Mouse (Mus musculus): ENCODE measurements at regions not wholly inside any gene's neighbourhood (a gene's known extent, or its start where the extent isn't known, plus 50 kb on each side); places are given as distances from the start of the nearest gene placed in this dataset.

DNA sequence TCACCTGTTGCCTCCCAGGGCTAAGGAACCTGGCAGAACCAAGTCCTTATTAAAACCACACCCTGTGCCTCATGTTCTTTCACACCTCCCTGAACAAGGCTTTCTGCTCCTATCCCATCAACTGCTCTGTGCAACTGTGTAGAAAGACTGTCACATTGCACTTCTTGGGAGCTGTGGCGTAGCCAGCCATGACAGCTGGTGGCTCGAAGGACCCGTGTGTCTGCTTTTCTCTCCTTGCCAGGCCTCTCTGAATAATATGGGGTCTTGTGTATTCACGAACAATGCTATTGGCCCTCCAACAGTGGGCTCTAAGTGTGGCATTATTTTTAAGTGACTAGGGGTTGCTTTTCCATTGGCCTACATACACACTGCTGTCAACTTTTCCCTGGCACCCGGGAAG is 347.3 kb downstream of the Cd83 start:
- TF ChIP-seq CTCF (IDR thresholded peaks at IDR 0.05; ENCODE audit: low read depth) (no peak), EP300 (IDR thresholded peaks at IDR 0.05; ENCODE audit: low read depth) (no peak)
